Mouse (Mus musculus): ENCODE data around the gene Fam227b.

Fam227b gene

DNA sequence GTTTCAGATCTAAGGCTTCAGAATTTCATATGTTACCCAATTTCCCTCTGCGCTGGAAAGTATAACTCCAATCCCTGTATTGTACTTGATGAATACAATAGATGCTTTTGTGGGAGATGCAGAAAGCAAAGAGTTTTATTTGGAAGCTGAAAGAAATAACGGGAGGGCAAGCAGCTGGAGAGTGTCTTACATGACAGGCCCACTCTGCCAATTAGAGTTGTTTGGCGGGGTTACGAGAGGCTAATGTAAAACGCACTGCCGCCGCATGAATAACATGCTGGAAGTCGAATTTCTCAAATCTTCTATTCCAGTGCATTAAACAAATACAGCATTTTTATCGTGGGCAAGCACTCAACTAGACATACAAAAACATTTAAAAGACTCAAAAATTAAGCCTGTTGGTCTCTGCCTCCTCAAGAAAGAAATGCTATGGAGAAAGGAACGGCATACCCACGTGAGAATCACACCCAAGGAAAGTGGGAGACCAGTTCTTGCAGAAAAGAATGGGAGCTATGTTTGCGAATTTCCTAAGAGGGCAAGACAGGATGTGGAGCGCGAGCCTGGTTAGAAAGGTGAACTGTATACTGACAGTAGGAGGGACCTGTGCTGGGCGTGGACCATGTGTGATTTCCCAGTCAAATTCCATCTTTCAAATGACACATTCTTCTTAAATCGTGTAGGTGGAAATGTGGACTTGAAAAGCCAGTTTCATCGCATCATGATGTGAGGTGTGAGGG, 90.6 kb downstream of the Fam227b start:
- in situ Hi-C loops (cut with MseI, MboI) = no loop called here

- in situ Hi-C loops (cut with MseI, MboI) = no loop called here
Observed at GRCm38 (mm10) chr2:126060595-126060994, 91.2 kb downstream of the Fam227b start.

- in situ Hi-C loops (cut with MseI, MboI) = no loop called here
Observed at GRCm38 (mm10) chr2:126053657-126054056, 98.1 kb downstream of the Fam227b start.

DNA sequence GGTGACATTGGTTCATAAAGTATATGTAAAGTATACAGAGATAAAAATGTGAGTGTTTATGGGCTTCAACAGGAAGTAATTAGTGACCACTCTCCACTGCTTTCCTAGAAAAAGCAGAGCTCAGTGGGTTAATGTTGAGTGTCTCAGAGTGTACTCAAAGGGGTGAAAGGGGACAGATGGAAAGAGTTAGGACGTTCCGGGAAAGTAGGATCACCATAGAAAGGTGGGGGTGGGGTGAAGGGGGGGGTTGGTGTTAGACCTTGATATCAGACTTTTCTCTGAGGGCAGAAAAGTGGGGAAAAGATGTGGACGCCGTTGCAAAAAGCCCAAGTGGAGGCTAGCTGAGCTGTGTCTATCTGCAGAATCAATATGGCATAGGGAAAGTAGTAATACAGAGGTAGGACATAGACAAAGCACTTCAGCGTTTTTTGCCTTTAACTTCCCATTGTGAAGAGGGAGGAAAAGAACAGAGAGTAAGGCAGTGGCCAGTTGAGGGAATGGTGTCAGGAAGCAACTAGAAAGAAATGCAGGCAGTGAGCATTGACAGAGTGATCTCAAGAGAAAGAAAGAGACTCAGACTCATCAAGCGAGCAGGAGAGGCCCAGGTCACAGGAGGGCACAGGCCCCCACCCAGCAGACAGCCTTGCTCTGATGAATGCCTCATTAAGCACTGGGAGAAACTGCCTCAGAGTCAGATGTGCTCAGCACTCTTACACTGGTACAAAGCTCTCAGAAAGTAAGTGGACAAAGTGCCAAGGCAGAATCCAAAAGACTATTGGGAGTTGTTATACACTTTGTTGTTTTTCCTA, 98.9 kb downstream of the Fam227b start:
- in situ Hi-C loops (cut with MseI, MboI) = no loop called here

GRCm38 (mm10) chr2:126045621-126046020, 106.2 kb downstream of the Fam227b start:
- in situ Hi-C loops (cut with MseI, MboI) = no loop called here

- in situ Hi-C loops (cut with MseI, MboI) = no loop called here
Observed at GRCm38 (mm10) chr2:126042674-126043073, 109.1 kb downstream of the Fam227b start.

DNA sequence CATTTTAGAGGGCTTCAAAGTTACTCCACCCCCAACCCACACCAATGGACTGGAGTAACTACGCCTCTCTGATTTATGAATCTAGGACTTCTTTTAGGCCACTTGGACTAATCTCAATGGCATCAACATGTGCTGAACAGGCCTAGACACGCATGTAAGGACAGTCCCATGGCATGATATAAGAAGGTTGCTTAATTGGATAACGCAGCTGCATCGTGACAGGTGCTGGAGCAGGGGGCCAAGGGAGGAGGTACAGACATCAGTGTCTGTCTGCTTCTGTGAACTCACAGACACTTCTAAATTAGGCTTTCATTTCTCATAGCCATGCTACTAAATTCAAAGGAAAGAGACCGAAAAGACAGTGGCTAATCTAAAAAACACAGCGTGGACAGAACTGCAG, 110.6 kb downstream of the Fam227b start:
- in situ Hi-C loops (cut with MseI, MboI) = no loop called here

DNA sequence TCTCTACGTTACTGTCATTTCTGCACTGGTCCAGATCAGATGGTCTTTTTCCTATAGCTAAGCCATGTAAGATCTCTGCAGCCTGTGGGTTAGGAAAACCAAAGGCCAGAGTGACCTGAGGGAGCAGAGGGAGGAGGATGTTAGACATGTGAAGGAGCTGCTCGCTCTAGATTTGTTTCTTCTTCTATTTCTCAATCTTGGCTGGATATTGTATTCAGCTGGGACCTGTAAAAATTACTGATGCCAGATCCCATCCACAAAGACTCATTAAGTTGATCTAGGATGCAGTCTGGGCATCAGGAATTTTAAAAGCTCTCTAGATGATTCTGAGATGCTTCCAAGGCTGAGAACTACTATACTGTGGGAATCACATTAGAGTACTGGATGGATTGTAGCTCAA, 111.2 kb downstream of the Fam227b start:
- in situ Hi-C loops (cut with MseI, MboI) = no loop called here

DNA sequence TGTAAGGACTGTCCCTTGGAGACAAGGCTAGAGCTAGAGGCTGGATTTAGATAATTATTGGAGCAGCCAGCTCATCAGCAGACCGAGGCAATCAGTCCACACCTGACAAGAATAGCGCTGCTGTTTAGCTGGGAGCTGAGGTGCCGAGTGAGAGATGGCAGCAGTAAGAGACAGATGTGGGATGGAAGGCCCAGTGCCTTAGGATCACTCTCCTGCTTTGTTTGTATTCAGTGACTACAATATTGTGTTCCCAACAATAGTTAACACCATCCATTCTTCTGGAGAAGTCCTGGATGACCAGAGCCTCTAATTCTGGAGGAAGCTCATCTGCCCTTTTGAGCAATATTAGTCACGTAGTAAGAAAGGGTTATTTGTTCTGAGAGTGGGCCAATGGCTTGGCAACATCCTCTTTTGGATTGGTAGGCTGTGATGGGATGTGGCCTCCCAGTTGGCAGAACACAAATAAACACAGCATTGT, 112.4 kb downstream of the Fam227b start:
- in situ Hi-C loops (cut with MseI, MboI) = loop anchor here (10.0 kb wide), 2 partner anchors 105 to 145 kb away; no protein-coding TSS in a partner anchor

- in situ Hi-C loops (cut with MseI, MboI) = loop anchor here (10.0 kb wide), 2 partner anchors 104 to 144 kb away; no protein-coding TSS in a partner anchor
Observed at GRCm38 (mm10) chr2:126038221-126039000, 113.4 kb downstream of the Fam227b start.

DNA sequence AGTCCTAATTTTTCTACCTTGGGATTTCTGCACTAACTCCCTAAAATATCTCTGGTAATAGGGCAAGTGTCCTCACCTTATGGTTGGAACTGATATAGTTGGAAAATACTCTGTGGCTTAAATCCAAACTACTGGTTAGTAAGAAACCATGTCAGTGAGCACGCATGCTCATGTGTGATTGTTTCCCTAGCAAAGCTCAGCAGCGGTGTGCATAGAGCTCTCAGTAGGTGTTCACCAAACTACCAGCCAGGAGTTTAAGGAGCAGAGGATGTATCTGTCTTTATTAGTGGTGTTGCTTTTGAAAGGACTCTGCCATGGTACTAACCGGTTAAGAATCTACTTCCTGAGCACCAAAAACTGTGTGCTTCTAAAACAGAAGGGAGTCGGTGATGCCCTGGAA, 115.7 kb downstream of the Fam227b start:
- in situ Hi-C loops (cut with MseI, MboI) = loop anchor here (10.0 kb wide), 2 partner anchors 101 to 141 kb away; no protein-coding TSS in a partner anchor

- in situ Hi-C loops (cut with MseI, MboI) = loop anchor here (10.0 kb wide), 2 partner anchors 100 to 140 kb away; no protein-coding TSS in a partner anchor
Observed at GRCm38 (mm10) chr2:126035013-126035770, 116.6 kb downstream of the Fam227b start.

DNA sequence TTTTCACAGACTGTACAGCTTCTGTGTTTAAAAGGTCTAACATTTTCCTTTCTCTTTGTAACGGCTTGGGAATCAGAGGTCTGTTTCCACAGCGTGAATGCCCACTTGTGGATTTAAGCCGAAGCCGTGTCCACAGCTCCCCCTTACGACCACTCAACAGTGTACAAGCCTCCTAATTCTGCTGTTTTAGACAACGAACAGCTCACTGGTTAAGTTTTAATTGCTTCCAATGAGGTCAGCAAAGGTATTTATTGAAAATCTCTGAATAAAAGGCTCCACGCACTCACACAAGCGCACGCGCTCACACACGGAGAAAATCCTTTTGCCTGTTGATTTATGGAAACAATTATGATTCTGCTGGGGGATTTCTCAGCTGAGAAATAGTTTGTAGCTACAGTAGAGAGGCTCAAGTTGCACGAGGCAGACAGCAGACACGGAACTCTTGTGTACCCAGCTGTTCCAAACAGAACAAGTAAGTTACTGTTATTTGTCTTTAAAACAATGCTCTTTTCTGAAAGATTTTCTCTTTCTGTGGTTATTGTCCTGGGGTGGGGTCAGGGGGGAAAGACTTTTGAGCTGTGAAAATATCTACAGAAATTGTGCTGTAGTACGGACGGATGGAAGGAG, 117.3 kb downstream of the Fam227b start, which contains the start of gene Fgf7:
Gene Fgf7 (plus strand): TSS at position 280 of the 627 bp plus-strand sequence.
- in situ Hi-C loops (cut with MseI, MboI) = loop anchor here (10.0 kb wide), 2 partner anchors 100 to 140 kb away; no protein-coding TSS in a partner anchor

GRCm38 (mm10) chr2:126033114-126033972, 118.5 kb downstream of the Fam227b start:
- in situ Hi-C loops (cut with MseI, MboI) = loop anchor here (10.0 kb wide), 2 partner anchors 99 to 139 kb away; no protein-coding TSS in a partner anchor

DNA sequence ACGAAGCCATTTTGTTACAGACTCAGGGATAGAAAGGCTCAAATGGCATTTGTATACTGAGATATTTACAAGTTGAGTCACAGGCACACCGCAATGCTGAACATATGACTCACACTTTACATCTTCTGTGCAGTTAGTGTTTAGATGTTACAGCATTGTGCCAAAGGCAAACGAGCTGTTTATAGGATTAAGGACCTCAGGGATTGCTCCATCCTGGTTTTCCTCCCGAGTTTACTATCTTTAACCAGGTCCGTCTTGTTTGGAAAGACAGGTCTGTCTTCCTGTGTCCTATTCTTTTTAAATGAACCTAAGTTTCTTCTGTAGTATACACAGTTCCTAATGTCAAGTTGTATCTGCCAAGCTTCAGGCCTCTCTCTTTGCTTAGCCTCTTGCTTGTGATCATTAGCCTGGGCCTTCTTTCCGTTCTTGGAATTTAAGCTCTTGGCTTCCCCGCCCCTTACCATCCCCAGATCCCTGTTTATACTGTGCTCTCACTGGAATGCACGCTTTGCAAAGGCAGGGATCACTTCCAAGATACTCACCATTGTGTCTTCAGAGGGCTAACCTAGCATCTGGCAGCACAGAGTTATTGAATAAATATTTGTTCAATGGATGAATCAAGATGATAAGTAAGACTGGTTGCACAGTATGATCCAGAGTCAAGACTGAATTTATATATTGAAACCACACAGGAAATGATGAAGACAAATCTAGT, 120.5 kb downstream of the Fam227b start:
- in situ Hi-C loops (cut with MseI, MboI) = loop anchor here (10.0 kb wide), 2 partner anchors 97 to 137 kb away; no protein-coding TSS in a partner anchor

- in situ Hi-C loops (cut with MseI, MboI) = no loop called here
Observed at GRCm38 (mm10) chr2:126015763-126016473, 135.9 kb downstream of the Fam227b start.

DNA sequence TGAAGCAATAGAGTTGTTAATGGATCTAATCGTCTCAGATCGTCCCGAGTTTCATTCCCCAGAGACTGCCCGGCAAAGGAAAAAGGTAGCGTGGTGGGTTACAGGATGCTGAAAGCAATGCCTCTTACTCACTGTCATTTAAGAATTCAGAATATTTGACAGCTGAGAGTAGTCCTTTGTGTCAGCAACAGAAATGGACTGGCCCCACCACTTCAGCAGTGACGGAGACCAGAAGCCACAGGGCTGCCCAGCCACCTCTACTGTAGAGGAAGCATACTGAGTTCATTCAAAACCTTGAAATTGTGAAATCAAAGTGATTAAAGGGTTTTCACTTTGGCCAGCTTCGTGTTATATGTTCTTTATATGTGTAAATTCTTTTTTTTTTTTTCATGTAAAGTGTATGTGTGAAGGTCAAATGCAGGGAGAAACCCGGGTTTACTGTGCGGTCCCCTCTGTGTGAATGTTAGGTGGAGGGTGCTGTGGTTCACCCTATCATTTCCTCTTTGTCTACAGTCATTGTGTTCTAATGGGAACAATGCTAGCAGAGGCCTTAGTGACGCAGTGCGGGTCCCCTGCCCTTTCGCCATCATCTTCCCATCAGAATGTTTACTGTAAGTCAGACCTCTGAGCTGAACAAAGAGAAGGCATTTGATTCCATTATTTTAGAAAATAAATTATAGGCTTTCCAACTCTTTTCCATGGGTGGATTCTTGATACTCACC, 136.7 kb downstream of the Fam227b start:
- in situ Hi-C loops (cut with MseI, MboI) = no loop called here

Measured in mouse trophoblast stem cell (cell line).